Mouse (Mus musculus) bone marrow, adult 2 months (tissue): ENCODE results near the gene Ing3.

Source experiments
- CTCF ChIP-seq: fragments of 200-500 bp; IDR thresholded peaks from 2 replicates; pipeline ENCODE4 v1.5.1; 2011; ENCODE audit warnings: low read length, control low read depth; ENCODE audit not compliant: control insufficient read depth, insufficient read depth
- POLR2A ChIP-seq: fragments of 200-500 bp; IDR thresholded peaks from 2 replicates; pipeline ENCODE4 v1.6.1; 2011; ENCODE audit warnings: low read depth, mild to moderate bottlenecking, control low read depth, low read length, borderline replicate concordance; ENCODE audit not compliant: control insufficient read depth

- TF ChIP-seq CTCF, result no peak
- no peak for TF ChIP-seq POLR2A
Measured at GRCm38 (mm10) chr6:22003200-22003587, 53.8 kb downstream of the Ing3 start.
